Mouse (Mus musculus) gastrocnemius, postnatal 25 days (tissue): Measurements from ENCODE around the gene Sytl3. TPM values are rescaled to one million over a fixed set of nuclear protein-coding genes. Genes with fewer than 3 reads are reported as not detected.
"Not testable (repeated sequence)": the region's sequence is repeated elsewhere in the genome, so short reads cannot be mapped to it uniquely, and the experiment has no call there.

Source experiments
- DNase-seq: peaks from one replicate; pipeline ENCODE4 v3.0.0; 2022
- total RNA-seq, 2 experiments: library from RNA; stranded (reverse); gene quantifications; 1 replicate in 1 of 2; 2 replicates in 1 of 2; pipeline ENCODE4 v1.2.3; 2021

The Sytl3 gene
- total RNA-seq, 2 experiments from 2014 or later: 0.36 TPM; not detected in 1

GRCm38 (mm10) chr17:6691596-6691995 lies 32.7 kb downstream of the Sytl3 start:
- DNase-seq: peak; percentile 73

- DNase-seq: not testable (repeated sequence)
Measured at GRCm38 (mm10) chr17:6695712-6696111, 36.8 kb downstream of the Sytl3 start.

- not testable (repeated sequence) for DNase-seq
Measured at GRCm38 (mm10) chr17:6696521-6696920, 37.6 kb downstream of the Sytl3 start.

DNA sequence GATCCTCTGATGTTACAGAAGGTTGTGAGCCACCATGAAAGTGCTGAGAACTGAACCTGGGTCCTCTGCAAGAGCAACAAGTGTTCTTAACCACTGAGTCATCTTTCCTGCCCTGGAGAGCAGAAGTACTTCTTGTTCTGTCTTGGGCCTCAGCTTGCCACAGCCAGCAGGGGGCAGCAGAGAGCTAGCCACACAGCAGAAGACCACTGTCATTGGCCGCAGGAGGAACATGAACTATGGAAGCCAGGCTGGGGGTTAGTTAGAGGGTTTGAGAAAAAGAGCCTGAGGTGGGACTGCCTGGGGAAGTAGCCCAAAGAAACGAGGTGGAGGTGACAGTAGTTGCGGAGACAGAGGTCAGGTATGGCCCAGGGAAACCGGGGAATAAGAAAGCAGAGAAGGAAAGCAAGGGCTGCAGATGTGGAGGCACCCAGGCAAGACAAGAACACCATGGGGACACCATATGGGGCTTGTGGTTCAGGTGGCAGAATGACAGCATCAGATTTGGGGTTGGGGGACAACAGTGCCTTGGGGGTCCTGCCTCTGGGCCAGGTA lies 38.4 kb downstream of the Sytl3 start:
- DNase-seq: peak; percentile 49

GRCm38 (mm10) chr17:6699502-6699901 lies 40.6 kb downstream of the Sytl3 start:
- not testable (repeated sequence) for DNase-seq

DNA sequence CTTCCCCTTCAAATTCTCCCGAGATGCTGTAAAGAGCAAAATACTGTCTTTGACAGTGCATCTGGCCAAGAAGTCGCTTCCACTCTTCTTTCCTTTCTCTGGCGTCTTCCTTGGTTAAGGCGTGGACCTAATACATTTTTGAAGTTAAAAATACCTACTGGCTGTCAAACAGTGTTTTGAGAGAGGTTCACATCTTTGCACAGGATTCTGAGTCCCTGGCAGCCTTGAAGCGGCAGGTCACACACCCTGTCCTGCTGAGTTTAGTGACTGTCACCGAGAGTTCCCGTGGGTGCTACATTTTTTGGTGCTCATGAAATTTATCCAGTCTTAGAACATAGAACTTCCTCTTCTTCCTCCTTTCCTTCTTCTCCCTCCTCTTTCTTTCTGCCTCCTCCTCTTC lies 41.2 kb downstream of the Sytl3 start:
- DNase-seq: not testable (repeated sequence)

DNA sequence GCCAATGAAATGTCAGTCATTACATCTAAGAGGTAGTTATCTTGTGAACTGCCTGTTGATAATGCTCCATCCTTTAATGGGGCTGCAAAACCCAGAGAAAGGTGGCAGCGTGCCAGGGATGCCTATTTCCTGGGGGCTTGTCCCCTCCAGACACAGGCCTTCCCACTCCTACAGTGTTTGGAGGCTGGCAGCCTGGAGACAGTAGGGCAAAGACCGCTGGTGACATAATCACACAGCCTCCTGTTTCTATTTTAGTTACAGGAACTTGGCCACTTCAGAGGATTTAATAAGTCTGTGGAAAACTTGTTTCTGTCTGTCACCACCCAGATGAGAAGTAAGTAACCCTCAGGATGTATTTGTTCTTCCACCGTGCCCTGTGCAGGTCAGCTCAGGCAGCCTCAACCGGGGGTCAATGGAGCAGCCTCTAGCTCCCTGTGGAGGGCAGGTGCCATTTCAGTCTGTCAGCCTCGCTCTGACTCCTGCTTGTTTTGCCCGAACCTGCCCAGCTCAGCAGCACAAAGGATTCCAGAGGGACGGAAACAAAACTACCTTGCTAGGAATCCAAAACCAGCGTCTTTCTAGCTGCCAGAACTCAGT lies 43.8 kb downstream of the Sytl3 start:
- not testable (repeated sequence) for DNase-seq

- not testable (repeated sequence) for DNase-seq
Measured at GRCm38 (mm10) chr17:6703381-6704270, 44.7 kb downstream of the Sytl3 start.

DNA sequence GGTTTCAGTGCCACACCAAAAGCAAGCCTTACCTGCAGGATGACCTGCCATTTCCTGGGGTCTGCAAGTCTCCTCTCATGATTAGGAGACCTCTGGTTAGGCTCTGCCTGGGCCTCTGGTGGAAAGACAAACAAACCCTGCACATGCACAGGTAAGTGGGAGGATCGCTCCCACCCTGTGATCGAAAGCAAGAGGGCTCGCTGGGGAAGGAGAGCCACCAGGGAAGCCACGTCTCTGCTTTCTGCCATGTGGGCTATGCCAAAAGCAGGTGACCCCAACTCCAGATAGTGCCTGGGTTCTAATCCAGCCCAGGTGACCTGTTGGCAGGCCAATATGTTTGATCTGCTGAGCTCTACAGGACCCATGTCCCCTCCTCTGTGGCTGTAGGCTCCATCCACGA lies 47.6 kb downstream of the Sytl3 start:
- not testable (repeated sequence) for DNase-seq

- DNase-seq: not testable (repeated sequence)
Measured at GRCm38 (mm10) chr17:6707422-6707821, 48.5 kb downstream of the Sytl3 start.

DNA sequence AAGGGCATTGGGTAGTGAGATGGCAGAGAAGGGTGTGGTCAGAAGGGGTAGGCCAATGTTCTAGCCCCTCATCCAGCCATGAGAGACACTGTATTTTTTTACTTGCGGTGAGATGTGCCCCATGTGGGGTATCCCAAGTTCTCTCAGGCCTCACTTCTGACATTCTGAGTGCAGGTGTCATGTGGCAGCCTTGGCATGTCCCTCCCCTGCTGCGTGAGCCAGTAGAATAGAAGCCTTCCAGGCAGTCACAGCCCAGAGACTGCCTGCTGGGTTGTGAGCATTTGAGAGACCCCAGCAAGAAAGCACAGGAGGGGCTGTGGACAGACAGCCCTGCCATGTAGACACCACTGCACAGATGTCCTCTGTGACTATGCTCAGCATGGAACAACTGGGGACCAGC lies 49.3 kb downstream of the Sytl3 start:
- not testable (repeated sequence) for DNase-seq

GRCm38 (mm10) chr17:6713483-6713882 lies 54.6 kb downstream of the Sytl3 start:
- not testable (repeated sequence) for DNase-seq

DNA sequence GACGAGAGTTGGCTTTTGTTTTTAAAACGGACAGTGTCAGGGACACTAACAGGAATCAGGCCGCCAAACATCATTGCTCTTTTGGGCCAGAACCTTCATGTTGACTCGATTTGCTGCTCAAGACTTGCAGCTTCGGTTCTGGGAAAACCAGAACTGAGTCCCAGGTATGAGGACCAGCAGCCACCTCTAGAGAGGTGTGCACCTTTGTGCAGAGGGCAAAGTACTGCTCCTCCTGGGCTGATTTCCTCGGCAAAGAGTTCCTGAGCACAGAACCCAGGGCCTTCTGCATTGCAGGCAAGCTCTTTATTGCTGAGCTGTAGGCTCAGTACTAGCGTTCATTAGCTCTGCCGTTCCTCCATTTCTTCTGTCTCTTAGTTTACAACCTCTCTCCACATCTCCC lies 55.1 kb downstream of the Sytl3 start:
- not testable (repeated sequence) for DNase-seq

DNA sequence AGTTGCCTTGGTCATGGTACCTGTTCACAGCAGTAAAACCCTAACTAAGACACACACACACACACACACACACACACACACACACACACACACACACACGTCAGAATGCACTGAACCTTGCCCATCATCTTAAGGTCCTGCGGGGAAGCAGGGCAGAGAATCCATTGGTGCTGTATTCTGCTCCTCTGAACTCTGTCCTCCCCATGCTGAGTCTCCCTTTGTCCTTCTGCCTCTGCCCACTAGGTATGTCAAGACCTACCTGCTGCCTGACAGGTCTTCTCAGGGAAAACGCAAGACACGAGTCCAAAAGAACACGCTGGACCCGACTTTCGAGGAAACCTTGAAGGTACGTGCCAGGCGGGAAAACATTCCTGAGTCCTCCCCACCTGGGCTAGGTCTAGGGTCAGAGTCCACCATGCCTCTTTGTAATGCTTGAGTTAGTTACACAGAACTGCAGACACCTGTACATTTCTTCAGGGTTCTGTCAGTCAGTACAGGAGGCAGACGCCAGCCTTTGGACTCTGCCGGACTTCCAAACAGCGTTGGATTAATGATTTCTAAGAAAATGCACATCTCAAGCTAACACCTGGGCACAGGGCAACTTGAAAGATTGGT lies 69.2 kb downstream of the Sytl3 start:
- no peak for DNase-seq

- no peak for DNase-seq
Measured at GRCm38 (mm10) chr17:6729244-6729742, 70.4 kb downstream of the Sytl3 start.

GRCm38 (mm10) chr17:6731132-6731531 lies 72.2 kb downstream of the Sytl3 start:
- DNase-seq: no peak

DNA sequence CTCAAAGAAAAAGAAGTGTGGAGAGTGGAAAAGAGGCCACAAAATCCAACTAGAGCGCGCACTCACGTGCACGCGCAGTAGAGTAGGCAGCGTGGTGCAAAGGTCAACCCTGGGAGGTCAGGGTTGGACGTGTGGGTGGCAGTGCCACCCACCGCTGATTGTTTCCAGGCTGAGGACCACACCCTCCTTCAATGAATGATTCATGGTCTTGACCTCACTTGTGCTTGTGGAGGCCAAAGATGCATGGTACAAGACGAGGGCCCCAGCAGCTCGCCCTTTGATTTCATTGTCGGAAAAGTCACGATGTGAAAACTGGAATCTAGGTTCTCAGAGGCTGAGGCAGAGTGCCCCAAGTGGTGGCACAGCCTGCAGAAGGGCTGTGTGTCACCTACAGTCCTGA lies 72.7 kb downstream of the Sytl3 start:
- no peak for DNase-seq

DNA sequence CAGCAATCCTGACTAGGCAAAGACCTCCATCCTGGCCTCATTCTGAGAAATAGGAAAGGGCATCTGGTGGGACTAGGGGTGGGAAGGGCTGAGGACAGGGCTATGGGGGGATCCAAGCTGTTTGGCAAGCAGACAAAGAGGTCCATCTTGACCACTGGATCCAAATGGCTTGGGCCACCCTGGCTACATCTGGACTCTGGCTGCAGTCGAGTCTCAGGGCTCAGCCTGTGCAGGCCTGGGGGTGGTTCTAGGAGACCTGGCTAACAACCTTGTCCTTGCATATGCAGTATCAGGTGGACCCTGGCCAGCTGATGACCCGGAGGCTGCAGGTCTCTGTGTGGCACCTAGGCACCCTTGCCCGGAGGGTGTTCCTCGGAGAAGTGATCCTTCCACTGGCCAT lies 73.8 kb downstream of the Sytl3 start:
- DNase-seq: no peak

DNA sequence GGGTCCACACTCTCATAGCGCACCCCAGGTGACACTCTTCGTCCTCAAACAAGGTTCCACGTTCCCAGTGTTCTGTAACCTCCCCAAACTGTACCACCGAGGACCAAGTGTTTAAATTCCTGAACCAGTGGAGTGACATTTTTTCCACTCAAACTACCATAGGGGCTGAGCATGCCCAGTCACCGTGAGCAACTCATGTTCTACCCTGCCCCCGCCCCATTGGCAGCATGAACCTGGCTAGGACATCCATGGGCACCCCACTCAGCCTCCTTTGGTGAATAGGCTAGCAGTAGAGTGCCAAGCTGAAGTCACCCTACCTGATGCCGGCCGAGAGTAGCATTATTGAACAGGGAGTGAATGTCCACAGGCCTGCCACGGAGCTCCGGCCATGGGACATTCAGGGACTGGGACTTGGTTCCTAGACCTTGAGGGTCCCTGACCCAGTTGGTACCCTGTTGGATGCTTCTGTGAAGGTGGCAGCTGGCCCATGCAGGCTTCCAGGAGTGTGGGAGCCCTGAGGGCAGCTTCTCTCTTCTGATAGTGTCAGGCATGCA lies 74.5 kb downstream of the Sytl3 start:
- no peak for DNase-seq

- no peak for DNase-seq
Measured at GRCm38 (mm10) chr17:6734746-6735441, 76.0 kb downstream of the Sytl3 start.
